Mouse (Mus musculus): ENCODE data around the gene Gm18336. TPM values are rescaled to one million over a fixed set of nuclear protein-coding genes. Genes with fewer than 3 reads are reported as not detected.

Gene Gm18336
- polyA plus RNA-seq, 1 experiment from 2014 or later, result not detected

DNA sequence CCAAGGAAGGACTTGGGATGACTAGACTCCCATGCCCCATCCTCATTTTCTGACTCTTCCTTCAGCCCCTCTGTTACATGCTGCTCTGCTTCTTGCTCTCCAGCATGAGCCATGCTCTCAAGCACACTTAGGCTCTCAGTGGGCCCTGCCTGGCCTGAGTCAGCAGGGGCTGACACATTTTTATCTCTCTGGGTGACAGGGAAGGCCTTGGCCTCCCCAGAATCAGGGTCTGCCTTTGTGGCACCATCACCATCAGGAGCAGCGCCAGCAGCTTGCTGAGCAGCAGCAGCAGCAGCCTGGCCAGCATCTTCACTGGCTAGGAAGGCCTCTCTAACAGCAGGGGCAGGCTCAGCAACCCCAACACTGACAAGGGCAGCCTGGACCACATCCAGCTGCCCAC is 2.1 kb downstream of the Gm18336 start:
- Histone ChIP-seq H3K4me2 (ENCODE audit: low read depth, low read length) (no peak overlapping the region), H3K9me3 (replicated peaks; ENCODE audit: control insufficient read depth, low read length) (no peaks in the 10 kb centered on the region), H3K9ac (ENCODE audit: low read length) (no peak overlapping the region), H3K36me3 (ENCODE audit: control insufficient read depth, insufficient read depth, low read length) (no peaks in the 10 kb centered on the region), H3K4me1 (ENCODE audit: control insufficient read depth, insufficient read depth, low read length) (no peaks in the 10 kb centered on the region), H3K27ac (ENCODE audit: low read length) (no peak overlapping the region), H3K4me3 (replicated peaks; ENCODE audit: low read length) (no peak overlapping the region), H3K27me3 (ENCODE audit: control insufficient read depth, insufficient read depth, low read length) (no peaks in the 10 kb centered on the region; the same call in 1 of the 2 replicates)
- no peak for ATAC-seq (ENCODE audit: insufficient read depth, low FRiP score)
- WGBS, result 69% methylated on average over 1 of the region's 1 CpGs

DNA sequence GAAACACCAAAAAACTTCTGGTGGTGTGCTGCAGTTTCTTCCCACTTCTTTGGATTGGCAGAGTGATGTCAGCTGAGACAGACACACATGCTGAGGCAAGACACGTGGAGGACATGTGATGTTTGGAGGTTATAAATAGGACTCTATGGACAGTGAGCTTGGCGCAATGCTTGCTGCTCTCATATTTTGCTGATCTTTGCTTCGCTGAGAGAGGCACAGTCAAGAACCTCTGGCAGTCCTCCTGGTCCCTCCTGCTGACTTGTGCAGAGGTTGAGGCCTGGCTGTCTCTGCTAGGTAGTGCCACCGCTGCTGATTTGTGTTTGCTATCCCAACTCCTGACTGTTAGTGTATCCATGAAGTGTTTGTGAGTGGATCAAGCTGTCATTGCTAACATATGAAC is 7.1 kb downstream of the Gm18336 start:
- H3K27ac ChIP-seq (ENCODE audit: low read length), result no peak overlapping the region
- no peak for ATAC-seq (ENCODE audit: insufficient read depth, low FRiP score)
- no peaks in the 10 kb centered on the region for H3K4me1 ChIP-seq (ENCODE audit: control insufficient read depth, insufficient read depth, low read length)
- H3K27me3 ChIP-seq (ENCODE audit: control insufficient read depth, insufficient read depth, low read length), result no peaks in the 10 kb centered on the region; the same call in 1 of the 2 replicates
- H3K4me2 ChIP-seq (ENCODE audit: low read depth, low read length), result no peak overlapping the region
- 75% methylated on average over 4 of the region's 4 CpGs for whole genome bisulfite sequencing
- no peak overlapping the region for H3K4me3 ChIP-seq (replicated peaks; ENCODE audit: low read length)
- no peaks in the 10 kb centered on the region for H3K9me3 ChIP-seq (replicated peaks; ENCODE audit: control insufficient read depth, low read length)
- no peaks in the 10 kb centered on the region for H3K36me3 ChIP-seq (ENCODE audit: control insufficient read depth, insufficient read depth, low read length)
- no peak overlapping the region for H3K9ac ChIP-seq (ENCODE audit: low read length)

DNA sequence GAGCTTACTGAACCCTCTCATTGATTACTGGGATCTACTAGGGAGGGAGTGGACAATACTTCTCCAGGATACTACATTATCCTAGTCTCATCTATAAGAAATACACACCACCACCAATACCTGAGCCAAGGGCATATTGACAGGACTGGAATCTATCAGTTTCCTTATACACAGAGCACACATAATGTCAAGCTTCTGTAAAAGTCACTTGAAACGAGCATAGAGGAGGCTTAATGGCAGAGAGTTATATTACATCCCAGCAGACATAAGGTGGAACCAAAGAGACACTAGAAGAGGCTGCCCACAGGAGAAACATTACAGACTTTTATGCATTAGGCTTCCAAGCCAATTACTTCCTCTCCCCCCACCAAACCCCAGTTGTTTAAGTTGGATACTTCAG is 13.6 kb downstream of the Gm18336 start:
- WGBS, result 15% methylated on average over 1 of the region's 1 CpGs
- H3K9ac ChIP-seq (ENCODE audit: low read length), result no peak overlapping the region

DNA sequence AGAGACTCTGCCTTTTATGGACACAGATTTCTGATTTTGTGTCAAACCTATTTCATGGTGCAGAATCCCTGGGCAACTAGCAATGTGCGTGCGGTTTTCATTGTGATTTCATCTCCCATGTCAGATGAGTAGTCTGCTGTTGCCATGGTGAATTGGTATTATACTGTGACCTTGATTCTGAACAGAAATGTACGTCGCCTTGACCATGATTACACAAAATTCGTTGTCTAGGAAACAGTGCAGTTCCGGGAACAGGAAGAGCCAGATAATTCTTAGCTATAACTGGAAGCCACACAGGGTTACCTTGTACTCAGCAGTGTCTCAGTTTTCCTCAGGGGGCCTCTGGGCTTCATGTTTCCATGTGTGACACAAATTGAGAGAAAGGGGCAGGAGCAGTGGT is 14.1 kb downstream of the Gm18336 start:
- 72% methylated on average over 6 of the region's 6 CpGs for WGBS
- Histone ChIP-seq H3K4me1 (ENCODE audit: control insufficient read depth, insufficient read depth, low read length) (no peaks in the 10 kb centered on the region), H3K27ac (ENCODE audit: low read length) (no peak overlapping the region), H3K9me3 (replicated peaks; ENCODE audit: control insufficient read depth, low read length) (no peaks in the 10 kb centered on the region), H3K9ac (ENCODE audit: low read length) (no peak overlapping the region), H3K4me2 (ENCODE audit: low read depth, low read length) (no peak overlapping the region), H3K27me3 (ENCODE audit: control insufficient read depth, insufficient read depth, low read length) (no peaks in the 10 kb centered on the region; the same call in 1 of the 2 replicates), H3K36me3 (ENCODE audit: control insufficient read depth, insufficient read depth, low read length) (no peaks in the 10 kb centered on the region), H3K4me3 (replicated peaks; ENCODE audit: low read length) (no peak overlapping the region)
- ATAC-seq (ENCODE audit: insufficient read depth, low FRiP score), result no peak

More for the DNA sequence above, 13.6 kb downstream of the Gm18336 start:
- Histone ChIP-seq H3K9me3 (replicated peaks; ENCODE audit: control insufficient read depth, low read length) (no peaks in the 10 kb centered on the region), H3K36me3 (ENCODE audit: control insufficient read depth, insufficient read depth, low read length) (no peaks in the 10 kb centered on the region), H3K4me1 (ENCODE audit: control insufficient read depth, insufficient read depth, low read length) (no peaks in the 10 kb centered on the region), H3K4me3 (replicated peaks; ENCODE audit: low read length) (no peak overlapping the region), H3K27me3 (ENCODE audit: control insufficient read depth, insufficient read depth, low read length) (no peaks in the 10 kb centered on the region), H3K4me2 (ENCODE audit: low read depth, low read length) (no peak overlapping the region), H3K27ac (ENCODE audit: low read length) (no peak overlapping the region)
- ATAC-seq (ENCODE audit: insufficient read depth, low FRiP score), result no peak

DNA sequence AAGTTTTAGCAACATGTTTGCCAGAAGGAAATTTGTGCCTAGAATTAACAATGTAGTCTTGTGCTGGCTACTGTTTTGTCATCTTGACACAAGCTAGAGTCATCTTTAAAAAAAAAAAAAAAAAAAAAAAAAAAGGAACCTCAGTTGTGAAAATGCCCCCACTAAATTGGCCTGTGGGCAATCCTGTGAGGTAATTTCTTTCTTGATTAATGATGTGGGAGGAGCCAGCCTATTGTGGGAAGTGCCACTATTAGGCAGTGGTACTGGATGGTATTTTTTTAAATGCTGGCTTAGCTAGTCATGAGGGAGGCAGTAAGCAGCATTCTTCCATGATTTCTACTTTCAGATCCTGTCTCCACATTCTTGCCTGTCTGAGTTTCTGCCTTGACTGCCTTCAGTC is 35.2 kb downstream of the Gm18336 start:
- ATAC-seq (ENCODE audit: insufficient read depth, low FRiP score), result no peak
- Histone ChIP-seq H3K4me2 (ENCODE audit: low read depth, low read length) (no peak overlapping the region), H3K27ac (ENCODE audit: low read length) (no peak overlapping the region), H3K9me3 (replicated peaks; ENCODE audit: control insufficient read depth, low read length) (no peaks in the 10 kb centered on the region), H3K36me3 (ENCODE audit: control insufficient read depth, insufficient read depth, low read length) (no peaks in the 10 kb centered on the region), H3K4me3 (replicated peaks; ENCODE audit: low read length) (no peak overlapping the region), H3K27me3 (ENCODE audit: control insufficient read depth, insufficient read depth, low read length) (no peaks in the 10 kb centered on the region), H3K9ac (ENCODE audit: low read length) (no peak overlapping the region), H3K4me1 (ENCODE audit: control insufficient read depth, insufficient read depth, low read length) (no peaks in the 10 kb centered on the region)

DNA sequence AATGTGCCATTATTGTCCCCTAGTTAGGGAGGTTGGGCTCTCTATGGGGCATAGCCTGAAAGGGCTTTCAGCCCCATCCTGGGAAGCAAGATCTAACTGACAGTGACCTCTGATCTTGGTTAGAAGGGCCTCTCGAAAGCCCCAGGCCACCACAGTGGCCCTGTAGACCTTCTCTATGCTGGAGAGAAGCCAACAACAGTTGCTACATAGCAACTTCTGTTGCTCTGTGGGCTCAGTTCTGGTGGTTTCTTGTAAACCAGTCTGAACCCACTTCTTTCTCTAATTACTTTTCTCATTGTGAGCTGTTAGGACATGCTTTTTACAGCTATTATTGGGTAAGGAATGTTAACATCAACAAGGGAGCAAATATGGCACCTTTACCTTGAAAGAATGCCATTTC is 41.8 kb downstream of the Gm18336 start:
- Histone ChIP-seq H3K4me3 (replicated peaks; ENCODE audit: low read length) (no peak overlapping the region), H3K27me3 (ENCODE audit: control insufficient read depth, insufficient read depth, low read length) (no peaks in the 10 kb centered on the region; the same call in 1 of the 2 replicates), H3K9me3 (replicated peaks; ENCODE audit: control insufficient read depth, low read length) (no peaks in the 10 kb centered on the region), H3K4me1 (ENCODE audit: control insufficient read depth, insufficient read depth, low read length) (no peaks in the 10 kb centered on the region), H3K36me3 (ENCODE audit: control insufficient read depth, insufficient read depth, low read length) (peaks cover 8% of the 10 kb centered on the region; the same call in 1 of the 2 replicates), H3K4me2 (ENCODE audit: low read depth, low read length) (no peak overlapping the region), H3K9ac (ENCODE audit: low read length) (no peak overlapping the region), H3K27ac (ENCODE audit: low read length) (no peak overlapping the region)
- no peak for ATAC-seq (ENCODE audit: insufficient read depth, low FRiP score)
- 88% methylated on average over 1 of the region's 1 CpGs for WGBS

DNA sequence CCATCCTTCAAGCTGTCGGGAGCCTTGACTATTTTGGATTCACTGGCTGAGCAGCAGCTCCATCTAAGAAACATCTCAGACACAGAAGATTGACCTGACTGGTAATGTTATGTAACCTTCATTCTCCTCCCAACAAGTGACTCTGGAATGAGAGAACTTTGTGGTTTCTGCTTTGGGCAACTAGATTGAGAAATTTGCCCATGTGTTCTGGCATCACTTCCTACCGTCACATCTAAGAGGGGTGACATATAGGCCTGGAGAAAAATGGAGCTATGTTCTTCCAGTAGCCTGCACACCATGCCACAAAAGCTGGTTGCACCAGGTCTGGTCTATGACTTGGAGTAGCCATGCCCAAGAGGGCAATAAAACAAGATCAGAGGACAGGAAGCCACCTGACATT is 42.4 kb downstream of the Gm18336 start:
- ATAC-seq (ENCODE audit: insufficient read depth, low FRiP score), result no peak
- H3K9ac ChIP-seq (ENCODE audit: low read length), result no peak overlapping the region
- H3K4me3 ChIP-seq (replicated peaks; ENCODE audit: low read length), result no peak overlapping the region
- no peak overlapping the region for H3K27ac ChIP-seq (ENCODE audit: low read length)
- no peaks in the 10 kb centered on the region for H3K9me3 ChIP-seq (replicated peaks; ENCODE audit: control insufficient read depth, low read length)
- H3K4me1 ChIP-seq (ENCODE audit: control insufficient read depth, insufficient read depth, low read length), result no peaks in the 10 kb centered on the region
- H3K4me2 ChIP-seq (ENCODE audit: low read depth, low read length), result no peak overlapping the region
- peaks cover 8% of the 10 kb centered on the region; the same call in 1 of the 2 replicates for H3K36me3 ChIP-seq (ENCODE audit: control insufficient read depth, insufficient read depth, low read length)
- 77% methylated on average over 2 of the region's 2 CpGs for WGBS
- no peaks in the 10 kb centered on the region; the same call in 1 of the 2 replicates for H3K27me3 ChIP-seq (ENCODE audit: control insufficient read depth, insufficient read depth, low read length)

Other genes starting within 250 kb of the Gm18336 start
- gene Xlr5b, start 249.9 kb downstream of the Gm18336 start, polyA plus RNA-seq (2015; fragmentation: Nextera tagmentation; extraction: Ambion mirVana), result not detected in 2 replicates
- not detected in 2 replicates for gene DXBay18, start 249.3 kb downstream of the Gm18336 start, polyA plus RNA-seq (2015; fragmentation: Nextera tagmentation; extraction: Ambion mirVana)
- gene Spin2d, start 221.7 kb downstream of the Gm18336 start, polyA plus RNA-seq (2015; fragmentation: Nextera tagmentation; extraction: Ambion mirVana), result not detected in 2 replicates
- gene Xlr3b, start 206.5 kb downstream of the Gm18336 start, polyA plus RNA-seq (2015; fragmentation: Nextera tagmentation; extraction: Ambion mirVana), result 9.6 and 12.5 TPM in 2 replicates
- gene Xlr4b, start 184.4 kb downstream of the Gm18336 start, polyA plus RNA-seq (2015; fragmentation: Nextera tagmentation; extraction: Ambion mirVana), result 0.90 and 1.8 TPM in 2 replicates
- 12.8 and 14.7 TPM in 2 replicates for gene F8a, start 170.4 kb downstream of the Gm18336 start, polyA plus RNA-seq (2015; fragmentation: Nextera tagmentation; extraction: Ambion mirVana)
- 0.67 and 0.93 TPM in 2 replicates for gene Xlr4c, start 155.6 kb downstream of the Gm18336 start, polyA plus RNA-seq (2015; fragmentation: Nextera tagmentation; extraction: Ambion mirVana)
- not detected in 2 replicates for gene Xlr3c, start 133.3 kb downstream of the Gm18336 start, polyA plus RNA-seq (2015; fragmentation: Nextera tagmentation; extraction: Ambion mirVana)
- 0.12 and 0.31 TPM in 2 replicates for gene Xlr5a, start 105.8 kb downstream of the Gm18336 start, polyA plus RNA-seq (2015; fragmentation: Nextera tagmentation; extraction: Ambion mirVana)
- gene Xlr5c, start 105.8 kb downstream of the Gm18336 start, polyA plus RNA-seq (2015; fragmentation: Nextera tagmentation; extraction: Ambion mirVana), result not detected in 2 replicates
- gene Gm45015, start 61.9 kb downstream of the Gm18336 start, polyA plus RNA-seq (2015; fragmentation: Nextera tagmentation; extraction: Ambion mirVana), result not detected in 2 replicates
- gene Zfp275, start 56.1 kb downstream of the Gm18336 start, polyA plus RNA-seq (2015; fragmentation: Nextera tagmentation; extraction: Ambion mirVana), result 13.5 and 14.7 TPM in 2 replicates
- gene Zfp92, start 12.4 kb upstream of the Gm18336 start, polyA plus RNA-seq (2015; fragmentation: Nextera tagmentation; extraction: Ambion mirVana), result 0.11 and 0.30 TPM in 2 replicates
- gene Trex2, start 36.6 kb upstream of the Gm18336 start, polyA plus RNA-seq (2015; fragmentation: Nextera tagmentation; extraction: Ambion mirVana), result 12.3 and 24.8 TPM in 2 replicates
- 49.6 and 50.9 TPM in 2 replicates for gene Haus7, start 60.3 kb upstream of the Gm18336 start, polyA plus RNA-seq (2015; fragmentation: Nextera tagmentation; extraction: Ambion mirVana)
- gene Bgn, start 84.9 kb upstream of the Gm18336 start, polyA plus RNA-seq (2015; fragmentation: Nextera tagmentation; extraction: Ambion mirVana), result 87.2 and 114 TPM in 2 replicates
- gene Atp2b3, start 104.3 kb upstream of the Gm18336 start, polyA plus RNA-seq (2015; fragmentation: Nextera tagmentation; extraction: Ambion mirVana), result 0.26 and 0.59 TPM in 2 replicates
- gene Dusp9, start 240.7 kb upstream of the Gm18336 start, polyA plus RNA-seq (2015; fragmentation: Nextera tagmentation; extraction: Ambion mirVana), result 8.2 and 9.0 TPM in 2 replicates